Mouse (Mus musculus) E14TG2a.4 (cell line): ENCODE measurements around the gene Acot12.

ENCODE experiments used
- H3K27me3 ChIP-seq: 2 replicates; pipeline ENCODE4 v1.6.1; 2014; ENCODE audit warnings: low read length, control low read depth; ENCODE audit not compliant: insufficient read depth
- H3K36me3 ChIP-seq: 2 replicates; pipeline ENCODE4 v1.6.1; 2014; ENCODE audit warnings: low read length, control low read depth; ENCODE audit not compliant: insufficient read depth
- H3K4me1 ChIP-seq: replicated peaks from 2 replicates; pipeline ENCODE4 v1.6.1; 2014; ENCODE audit warnings: low read depth, low read length, control low read depth
- H3K4me3 ChIP-seq: replicated peaks from 2 replicates; pipeline ENCODE4 v1.5.1; 2014; ENCODE audit warnings: mild to moderate bottlenecking, low read length
- H3K9me3 ChIP-seq: 2 replicates; pipeline ENCODE4 v1.6.1; 2014; ENCODE audit warnings: low read length, control low read depth
- CTCF ChIP-seq: conservative IDR thresholded peaks from 2 replicates; pipeline ENCODE4 v1.5.1; 2014; ENCODE audit warnings: low read length
- NANOG ChIP-seq: IDR thresholded peaks from 2 replicates; pipeline ENCODE4 v1.6.1; 2014; ENCODE audit warnings: borderline replicate concordance, low read length, mixed read lengths
- POU5F1 ChIP-seq: IDR thresholded peaks from 2 replicates; pipeline ENCODE4 v1.6.1; 2014; ENCODE audit warnings: low read length, borderline replicate concordance

Acot12 gene

GRCm38 (mm10) chr13:91765627-91766026 lies 24.3 kb downstream of the Acot12 start:
- TF ChIP-seq POU5F1, result no peak
- no peak for TF ChIP-seq CTCF
- no peak for TF ChIP-seq NANOG
- Histone ChIP-seq H3K4me3 (no peak overlapping the region), H3K27me3 (no peaks in the 10 kb centered on the region), H3K4me1 (no peaks in the 10 kb centered on the region), H3K36me3 (no peaks in the 10 kb centered on the region), H3K9me3 (no peaks in the 10 kb centered on the region; the same call in 1 of the 2 replicates)

- Histone ChIP-seq H3K9me3 (no peaks in the 10 kb centered on the region; the same call in 1 of the 2 replicates), H3K4me3 (no peak overlapping the region), H3K27me3 (no peaks in the 10 kb centered on the region), H3K4me1 (no peaks in the 10 kb centered on the region), H3K36me3 (no peaks in the 10 kb centered on the region)
- TF ChIP-seq POU5F1, result no peak
- no peak for TF ChIP-seq NANOG
- no peak for TF ChIP-seq CTCF
Observed at GRCm38 (mm10) chr13:91768683-91769651, 27.7 kb downstream of the Acot12 start.

DNA sequence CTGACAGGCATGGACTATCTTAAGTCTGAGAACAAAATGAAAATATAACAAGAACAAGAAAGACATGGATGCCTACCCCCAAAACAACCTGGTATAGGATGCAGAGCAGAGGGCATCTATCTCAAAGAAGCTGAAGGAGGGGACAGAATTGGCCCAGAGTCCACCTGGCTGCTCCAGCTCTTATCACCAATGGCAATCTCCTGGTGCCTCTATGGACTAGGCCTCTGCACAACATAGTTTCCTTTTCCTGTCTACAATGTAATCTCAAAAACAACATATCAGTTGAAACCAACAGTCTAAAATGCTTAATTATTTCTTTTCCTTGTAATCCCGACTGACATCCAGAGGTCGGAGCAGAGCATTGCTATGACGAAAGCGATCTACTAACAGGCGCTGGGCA lies 36.8 kb downstream of the Acot12 start:
- H3K9me3 ChIP-seq, result no peaks in the 10 kb centered on the region
- H3K27me3 ChIP-seq, result no peaks in the 10 kb centered on the region
- no peak for TF ChIP-seq POU5F1
- TF ChIP-seq NANOG, result no peak
- TF ChIP-seq CTCF, result no peak
- no peak overlapping the region for H3K4me3 ChIP-seq
- no peaks in the 10 kb centered on the region for H3K4me1 ChIP-seq
- H3K36me3 ChIP-seq, result no peaks in the 10 kb centered on the region

GRCm38 (mm10) chr13:91779892-91780291 lies 38.6 kb downstream of the Acot12 start:
- H3K4me1 ChIP-seq, result no peaks in the 10 kb centered on the region
- TF ChIP-seq POU5F1 (no peak), CTCF (no peak)

DNA sequence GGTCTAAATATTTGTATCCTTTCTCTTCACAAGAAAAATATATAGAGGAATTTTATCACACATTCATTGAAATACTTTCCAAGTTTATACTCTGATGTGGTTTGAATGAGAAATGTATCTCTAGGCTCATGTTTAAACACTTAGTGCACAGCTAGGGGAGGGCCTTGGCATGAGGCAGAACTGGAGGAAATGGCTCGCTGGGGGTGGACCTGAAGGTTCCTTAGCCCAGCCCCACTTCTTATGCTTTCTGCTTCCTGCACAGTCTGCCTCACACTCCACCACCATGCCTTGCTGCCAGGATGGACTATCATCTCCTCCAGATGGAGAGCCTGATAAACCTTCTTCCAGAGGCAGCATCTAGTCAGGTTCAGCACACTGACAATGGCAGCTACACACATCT lies 50.7 kb downstream of the Acot12 start:
- H3K4me1 ChIP-seq, result peaks cover 17% of the 10 kb centered on the region
- peaks cover 12% of the 10 kb centered on the region for H3K36me3 ChIP-seq
- no peaks in the 10 kb centered on the region for H3K27me3 ChIP-seq
- TF ChIP-seq POU5F1 (no peak), NANOG (no peak), CTCF (no peak)
- no peak overlapping the region for H3K4me3 ChIP-seq
- no peaks in the 10 kb centered on the region for H3K9me3 ChIP-seq

More at GRCm38 (mm10) chr13:91779892-91780291, 38.6 kb downstream of the Acot12 start:
- Histone ChIP-seq H3K36me3 (no peaks in the 10 kb centered on the region), H3K9me3 (no peaks in the 10 kb centered on the region), H3K4me3 (no peak overlapping the region), H3K27me3 (no peaks in the 10 kb centered on the region)

- Histone ChIP-seq H3K4me1 (peaks cover 21% of the 10 kb centered on the region), H3K27me3 (no peaks in the 10 kb centered on the region), H3K9me3 (no peaks in the 10 kb centered on the region), H3K36me3 (peaks cover 42% of the 10 kb centered on the region), H3K4me3 (no peak overlapping the region)
- TF ChIP-seq NANOG (no peak), CTCF (no peak), POU5F1 (no peak)
Observed at GRCm38 (mm10) chr13:91794926-91795436, 53.7 kb downstream of the Acot12 start.

- H3K4me3 ChIP-seq, result no peak overlapping the region
- no peak for TF ChIP-seq NANOG
- no peak for TF ChIP-seq CTCF
- TF ChIP-seq POU5F1, result no peak
- H3K9me3 ChIP-seq, result no peaks in the 10 kb centered on the region
- peaks cover 48% of the 10 kb centered on the region for H3K36me3 ChIP-seq
- peaks cover 21% of the 10 kb centered on the region for H3K4me1 ChIP-seq
- H3K27me3 ChIP-seq, result no peaks in the 10 kb centered on the region
Observed at GRCm38 (mm10) chr13:91795593-91795992, 54.3 kb downstream of the Acot12 start.

GRCm38 (mm10) chr13:91796003-91796402 lies 54.7 kb downstream of the Acot12 start:
- TF ChIP-seq CTCF (no peak), NANOG (peak; percentile 83; the same call in 1 of the 2 replicates), POU5F1 (no peak)
- H3K4me1 ChIP-seq, result peaks cover 21% of the 10 kb centered on the region
- no peaks in the 10 kb centered on the region for H3K27me3 ChIP-seq
- H3K9me3 ChIP-seq, result no peaks in the 10 kb centered on the region
- H3K4me3 ChIP-seq, result no peak overlapping the region
- H3K36me3 ChIP-seq, result peaks cover 52% of the 10 kb centered on the region

DNA sequence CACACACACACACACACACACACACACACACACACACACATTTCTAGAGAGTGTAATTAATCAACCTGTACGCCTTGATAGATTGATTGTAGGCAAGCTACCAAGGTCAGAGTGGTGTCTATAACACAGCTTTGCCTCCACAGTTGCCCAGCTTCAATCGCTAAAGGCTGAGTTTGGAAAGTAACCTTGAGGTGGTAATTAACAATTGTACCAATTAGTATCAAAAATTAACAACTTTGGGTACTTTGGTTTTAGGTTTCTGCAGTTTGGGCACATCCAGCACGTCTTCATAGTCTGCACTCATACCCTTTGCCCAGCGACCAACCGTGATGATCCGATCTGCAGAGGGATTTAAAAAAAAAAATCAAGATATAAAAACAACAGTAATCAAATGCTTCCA lies 55.6 kb downstream of the Acot12 start:
- H3K27me3 ChIP-seq, result no peaks in the 10 kb centered on the region
- TF ChIP-seq CTCF (no peak), POU5F1 (no peak), NANOG (no peak)

More for the DNA sequence above, 55.6 kb downstream of the Acot12 start:
- Histone ChIP-seq H3K4me1 (peaks cover 18% of the 10 kb centered on the region), H3K36me3 (peaks cover 61% of the 10 kb centered on the region), H3K4me3 (no peak overlapping the region), H3K9me3 (no peaks in the 10 kb centered on the region)
